Mouse (Mus musculus) small intestine, adult 2 months (tissue): ENCODE results near the gene Kcnh7. TPM values are rescaled to one million over a fixed set of nuclear protein-coding genes. Genes with fewer than 3 reads are reported as not detected.

ENCODE experiments used
- H3K27ac ChIP-seq: fragments of 200-500 bp; 2 replicates; pipeline ENCODE4 v1.5.1; 2012; ENCODE audit warnings: low read depth, low read length, control low read depth, inconsistent platforms; ENCODE audit not compliant: insufficient read depth
- H3K27me3 ChIP-seq: fragments of 200-500 bp; 2 replicates; pipeline ENCODE4 v1.6.1; 2012; ENCODE audit warnings: mild to moderate bottlenecking, moderate library complexity, low read length, inconsistent platforms; ENCODE audit not compliant: control insufficient read depth, insufficient read depth
- H3K36me3 ChIP-seq: fragments of 200-500 bp; 2 replicates; pipeline ENCODE4 v1.6.1; 2012; ENCODE audit warnings: mild to moderate bottlenecking, low read length, control low read depth, inconsistent platforms; ENCODE audit not compliant: control insufficient read depth, insufficient read depth
- H3K4me1 ChIP-seq: fragments of 200-500 bp; 2 replicates; pipeline ENCODE4 v1.6.1; 2012; ENCODE audit warnings: low read length, inconsistent platforms, mixed read lengths; ENCODE audit not compliant: control insufficient read depth, insufficient read depth, insufficient read length
- H3K4me3 ChIP-seq: fragments of 200-500 bp; 2 replicates; pipeline ENCODE4 v1.5.1; 2012; ENCODE audit warnings: low read depth, mild to moderate bottlenecking, control low read depth, inconsistent platforms, low read length, moderate library complexity
- CTCF ChIP-seq: fragments of 200-500 bp; IDR thresholded peaks from 2 replicates; pipeline ENCODE4 v1.5.1; 2012; ENCODE audit warnings: low read depth, mild to moderate bottlenecking, control low read depth, inconsistent platforms, low read length, moderate library complexity, mixed read lengths; ENCODE audit not compliant: insufficient replicate concordance, insufficient read length; ENCODE audit errors: extremely low read depth
- POLR2A ChIP-seq: fragments of 200-500 bp; IDR thresholded peaks from 2 replicates; pipeline ENCODE4 v1.6.1; 2012; ENCODE audit warnings: low read depth, mild to moderate bottlenecking, control low read depth, inconsistent platforms, low read length, moderate library complexity
- WGBS: fragments of 180-500 bp; shearing (Covaris S2); methylation state at CpG from one replicate; pipeline ENCODE4 v1.1.7; 2018; 5-methylcytosine and 5-hydroxymethylcytosine counted together
- polyA plus RNA-seq: library from polyadenylated mRNA; depleted of rRNA; stranded (reverse); fragments of >200 nt; gene quantifications from 2 replicates; pipeline ENCODE4 v1.2.3, GENCODE M21; 2012

Gene Kcnh7
- polyA plus RNA-seq, 1 experiment = not detected

- no peaks in the 10 kb centered on the region for H3K36me3 ChIP-seq
- no peak for TF ChIP-seq POLR2A
- no peak for TF ChIP-seq CTCF
- H3K4me1 ChIP-seq = no peaks in the 10 kb centered on the region
- no peak overlapping the region for H3K27ac ChIP-seq
- 72% methylated on average over 1 of the region's 1 CpGs for WGBS
- no peak overlapping the region for H3K4me3 ChIP-seq
- no peaks in the 10 kb centered on the region for H3K27me3 ChIP-seq
Observed at GRCm38 (mm10) chr2:62804030-62804429, 380.1 kb downstream of the Kcnh7 start.

- Histone ChIP-seq H3K27me3 (no peaks in the 10 kb centered on the region), H3K4me1 (no peaks in the 10 kb centered on the region), H3K27ac (no peak overlapping the region), H3K36me3 (no peaks in the 10 kb centered on the region), H3K4me3 (no peak overlapping the region)
- 14% methylated on average over 2 of the region's 2 CpGs for whole genome bisulfite sequencing
- TF ChIP-seq CTCF = no peak
- no peak for TF ChIP-seq POLR2A
Observed at GRCm38 (mm10) chr2:62784460-62785038, 399.5 kb downstream of the Kcnh7 start.

GRCm38 (mm10) chr2:62746256-62746655 is 437.8 kb downstream of the Kcnh7 start:
- 56% methylated on average over 2 of the region's 2 CpGs for WGBS

GRCm38 (mm10) chr2:62743098-62743497 is 441.0 kb downstream of the Kcnh7 start:
- no peaks in the 10 kb centered on the region for H3K36me3 ChIP-seq
- no peak overlapping the region for H3K27ac ChIP-seq
- 68% methylated on average over 2 of the region's 2 CpGs for WGBS
- no peak overlapping the region for H3K4me3 ChIP-seq
- H3K4me1 ChIP-seq = no peaks in the 10 kb centered on the region
- TF ChIP-seq POLR2A (no peak), CTCF (no peak)
- no peaks in the 10 kb centered on the region for H3K27me3 ChIP-seq

More at GRCm38 (mm10) chr2:62746256-62746655, 437.8 kb downstream of the Kcnh7 start:
- no peaks in the 10 kb centered on the region for H3K36me3 ChIP-seq
- no peaks in the 10 kb centered on the region for H3K4me1 ChIP-seq
- TF ChIP-seq POLR2A (no peak), CTCF (no peak)
- H3K4me3 ChIP-seq = no peak overlapping the region
- H3K27ac ChIP-seq = no peak overlapping the region
- H3K27me3 ChIP-seq = no peaks in the 10 kb centered on the region

GRCm38 (mm10) chr2:62730671-62731070 is 453.4 kb downstream of the Kcnh7 start:
- no peaks in the 10 kb centered on the region for H3K36me3 ChIP-seq
- no peak overlapping the region for H3K27ac ChIP-seq
- TF ChIP-seq POLR2A (no peak), CTCF (no peak)
- H3K4me1 ChIP-seq = no peaks in the 10 kb centered on the region
- no peaks in the 10 kb centered on the region for H3K27me3 ChIP-seq
- 84% methylated on average over 1 of the region's 1 CpGs for WGBS
- H3K4me3 ChIP-seq = no peak overlapping the region

- no peak for TF ChIP-seq POLR2A
- no peak for TF ChIP-seq CTCF
- Histone ChIP-seq H3K27me3 (no peaks in the 10 kb centered on the region), H3K36me3 (no peaks in the 10 kb centered on the region), H3K4me1 (no peaks in the 10 kb centered on the region), H3K27ac (no peak overlapping the region), H3K4me3 (no peak overlapping the region)
- 91% methylated on average over 2 of the region's 2 CpGs for WGBS
Observed at GRCm38 (mm10) chr2:62727732-62728131, 456.4 kb downstream of the Kcnh7 start.

GRCm38 (mm10) chr2:62725946-62726345 is 458.1 kb downstream of the Kcnh7 start:
- WGBS = 12% methylated on average over 1 of the region's 1 CpGs
- no peak overlapping the region for H3K4me3 ChIP-seq
- no peaks in the 10 kb centered on the region for H3K27me3 ChIP-seq
- no peak overlapping the region for H3K27ac ChIP-seq
- H3K36me3 ChIP-seq = no peaks in the 10 kb centered on the region
- TF ChIP-seq POLR2A = no peak
- no peaks in the 10 kb centered on the region for H3K4me1 ChIP-seq
